Mouse (Mus musculus) midbrain, embryonic 12.5 days (tissue): ENCODE measurements around the gene Nkx2-1. TPM values are rescaled to one million over a fixed set of nuclear protein-coding genes. Genes with fewer than 3 reads are reported as not detected.
A peak's percentile ranks its signal among the peaks of the same experiment; 100 is the strongest.

Experiments used
- ATAC-seq: fragments of 200-750 bp; cut with Nextera tagmentation; 2 replicates; pipeline ENCODE4 v1.8.0; 2017; ENCODE audit warnings: low read depth, moderate TSS enrichment, moderate library complexity; ENCODE audit not compliant: low FRiP score
- H3K27ac ChIP-seq: fragments of 300-500 bp; sonication (generic); replicated peaks from 2 replicates; pipeline ENCODE4 v1.5.1; 2016; ENCODE audit warnings: mild to moderate bottlenecking
- H3K27me3 ChIP-seq: fragments of 300-500 bp; sonication (generic); 2 replicates; pipeline ENCODE4 v1.6.1; 2016; ENCODE audit warnings: mild to moderate bottlenecking
- H3K36me3 ChIP-seq: fragments of 300-500 bp; sonication (generic); 2 replicates; pipeline ENCODE4 v1.6.1; 2016
- H3K4me1 ChIP-seq: fragments of 300-500 bp; sonication (generic); 2 replicates; pipeline ENCODE4 v1.6.1; 2016
- H3K4me2 ChIP-seq: fragments of 300-500 bp; sonication (generic); replicated peaks from 2 replicates; pipeline ENCODE4 v1.6.1; 2016; ENCODE audit warnings: mild to moderate bottlenecking, moderate library complexity
- H3K4me3 ChIP-seq: fragments of 300-500 bp; sonication (generic); 2 replicates; pipeline ENCODE4 v1.5.1; 2016; ENCODE audit warnings: mild to moderate bottlenecking
- H3K9ac ChIP-seq: fragments of 300-500 bp; sonication (generic); replicated peaks from 2 replicates; pipeline ENCODE4 v1.6.1; 2016; ENCODE audit warnings: mild to moderate bottlenecking, moderate library complexity
- H3K9me3 ChIP-seq: fragments of 300-500 bp; sonication (generic); 2 replicates; pipeline ENCODE4 v1.6.1; 2016; ENCODE audit warnings: mild to moderate bottlenecking
- WGBS: fragments of 180-500 bp; shearing (Covaris S2); methylation state at CpG from one replicate; pipeline ENCODE4 v1.1.7; 2016; 5-methylcytosine and 5-hydroxymethylcytosine counted together
- polyA plus RNA-seq: library from polyadenylated mRNA; unstranded; fragments of >200 nt; fragmentation: Nextera tagmentation; extraction: Ambion mirVana; gene quantifications from 2 replicates; pipeline ENCODE4 v1.2.1, GENCODE M21; 2016

Nkx2-1 gene
- polyA plus RNA-seq, result 5.2 and 9.3 TPM in 2 replicates

- Histone ChIP-seq H3K4me3 (peak within 1 kb of the TSS; percentile 31), H3K4me2 (peak within 1 kb of the TSS; percentile 12), H3K9ac (no peak within 1 kb of the TSS), H3K4me1 (peaks cover 13% of the 10 kb centered on the region; the same call in 1 of the 2 replicates), H3K27ac (peak within 1 kb of the TSS; percentile 42; the same call in 1 of the 2 replicates), H3K9me3 (no peaks in the 10 kb centered on the region), H3K36me3 (no peaks in the 10 kb centered on the region), H3K27me3 (peaks cover 100% of the 10 kb centered on the region)
- WGBS, result 2% methylated on average over 11 of the region's 11 CpGs
- no peak for ATAC-seq
Observed at GRCm38 (mm10) chr12:56536884-56537265, at the start of gene Nkx2-1. Gene Nkx2-1 (minus strand): TSS chr12:56536908.

GRCm38 (mm10) chr12:56541068-56541467, 4.4 kb upstream of the Nkx2-1 start:
- Histone ChIP-seq H3K9ac (no peak overlapping the region), H3K4me3 (no peak overlapping the region), H3K36me3 (no peaks in the 10 kb centered on the region), H3K27me3 (peaks cover 90% of the 10 kb centered on the region), H3K27ac (no peak overlapping the region), H3K9me3 (no peaks in the 10 kb centered on the region), H3K4me2 (0 out of 2 replicates have a peak overlapping the region, but pooled peaks have one; percentile 15), H3K4me1 (0 out of 2 replicates have a peak, but pooled peaks cover 4% of the 10 kb centered on the region)
- 2% methylated on average over 14 of the region's 14 CpGs for WGBS
- ATAC-seq, result peak; percentile 53; the same call in 1 of the 2 replicates

- H3K9me3 ChIP-seq, result no peaks in the 10 kb centered on the region
- peaks cover 91% of the 10 kb centered on the region for H3K27me3 ChIP-seq
- H3K27ac ChIP-seq, result no peak overlapping the region
- H3K4me3 ChIP-seq, result no peak overlapping the region
- H3K36me3 ChIP-seq, result no peaks in the 10 kb centered on the region
- 2% methylated on average over 10 of the region's 10 CpGs for WGBS
- H3K4me1 ChIP-seq, result 0 out of 2 replicates have a peak, but pooled peaks cover 4% of the 10 kb centered on the region
- no peak overlapping the region for H3K9ac ChIP-seq
- ATAC-seq, result no peak
- 0 out of 2 replicates have a peak overlapping the region, but pooled peaks have one; percentile 15 for H3K4me2 ChIP-seq
Observed at GRCm38 (mm10) chr12:56540591-56540990, 3.9 kb upstream of the Nkx2-1 start.

- no peaks in the 10 kb centered on the region for H3K36me3 ChIP-seq
- no peak overlapping the region for H3K9ac ChIP-seq
- no peak overlapping the region for H3K4me3 ChIP-seq
- H3K9me3 ChIP-seq, result no peaks in the 10 kb centered on the region
- no peak overlapping the region for H3K27ac ChIP-seq
- WGBS, result 6% methylated on average over 3 of the region's 3 CpGs
- H3K4me1 ChIP-seq, result peaks cover 9% of the 10 kb centered on the region; the same call in 1 of the 2 replicates
- no peak for ATAC-seq
- H3K4me2 ChIP-seq, result no peak overlapping the region
- H3K27me3 ChIP-seq, result peaks cover 97% of the 10 kb centered on the region
Observed at GRCm38 (mm10) chr12:56538601-56539000, 1.9 kb upstream of the Nkx2-1 start.

- 1% methylated on average over 6 of the region's 6 CpGs for WGBS
- Histone ChIP-seq H3K4me1 (peaks cover 11% of the 10 kb centered on the region; the same call in 1 of the 2 replicates), H3K36me3 (no peaks in the 10 kb centered on the region), H3K9me3 (no peaks in the 10 kb centered on the region), H3K27me3 (peaks cover 99% of the 10 kb centered on the region), H3K4me2 (no peak overlapping the region), H3K27ac (no peak overlapping the region), H3K4me3 (no peak overlapping the region), H3K9ac (no peak overlapping the region)
- ATAC-seq, result no peak
Observed at GRCm38 (mm10) chr12:56537931-56538330, 1.2 kb upstream of the Nkx2-1 start.

- peak overlapping the region; percentile 31; the same call in 1 of the 2 replicates for H3K4me3 ChIP-seq
- H3K27ac ChIP-seq, result no peak overlapping the region
- peaks cover 100% of the 10 kb centered on the region for H3K27me3 ChIP-seq
- no peak overlapping the region for H3K4me2 ChIP-seq
- H3K9ac ChIP-seq, result no peak overlapping the region
- no peaks in the 10 kb centered on the region for H3K36me3 ChIP-seq
- under 1% methylated on average over 19 of the region's 19 CpGs for WGBS
- peaks cover 13% of the 10 kb centered on the region; the same call in 1 of the 2 replicates for H3K4me1 ChIP-seq
- no peaks in the 10 kb centered on the region for H3K9me3 ChIP-seq
- ATAC-seq, result no peak
Observed at GRCm38 (mm10) chr12:56537342-56537741, 634 bp upstream of the Nkx2-1 start.

GRCm38 (mm10) chr12:56536174-56536883, 379 bp downstream of the Nkx2-1 start:
- peaks cover 99% of the 10 kb centered on the region for H3K27me3 ChIP-seq
- peaks cover 13% of the 10 kb centered on the region; the same call in 1 of the 2 replicates for H3K4me1 ChIP-seq
- WGBS, result under 1% methylated on average over 44 of the region's 44 CpGs
- H3K9me3 ChIP-seq, result no peaks in the 10 kb centered on the region
- no peak overlapping the region for H3K9ac ChIP-seq
- no peak for ATAC-seq
- H3K27ac ChIP-seq, result 0 out of 2 replicates have a peak overlapping the region, but pooled peaks have one; percentile 39
- H3K36me3 ChIP-seq, result no peaks in the 10 kb centered on the region
- H3K4me3 ChIP-seq, result peak overlapping the region; percentile 31
- H3K4me2 ChIP-seq, result peak overlapping the region; percentile 12

- 0% methylated on average over 23 of the region's 36 CpGs for WGBS
- H3K27me3 ChIP-seq, result peaks cover 99% of the 10 kb centered on the region
- H3K9ac ChIP-seq, result no peak overlapping the region
- H3K4me2 ChIP-seq, result peak overlapping the region; percentile 38; the same call in 1 of the 2 replicates
- H3K27ac ChIP-seq, result peak overlapping the region; percentile 42; the same call in 1 of the 2 replicates
- no peak for ATAC-seq
- peaks cover 9% of the 10 kb centered on the region; the same call in 1 of the 2 replicates for H3K4me1 ChIP-seq
- H3K9me3 ChIP-seq, result no peaks in the 10 kb centered on the region
- peak overlapping the region; percentile 31 for H3K4me3 ChIP-seq
- H3K36me3 ChIP-seq, result no peaks in the 10 kb centered on the region
Observed at GRCm38 (mm10) chr12:56535411-56536173, 1.1 kb downstream of the Nkx2-1 start.

GRCm38 (mm10) chr12:56534651-56535326, 1.9 kb downstream of the Nkx2-1 start:
- no peaks in the 10 kb centered on the region for H3K9me3 ChIP-seq
- peak overlapping the region; percentile 50; the same call in 1 of the 2 replicates for H3K9ac ChIP-seq
- WGBS, result under 1% methylated on average over 61 of the region's 62 CpGs
- 0 out of 2 replicates have a peak overlapping the region, but pooled peaks have one; percentile 25 for H3K27ac ChIP-seq
- H3K4me2 ChIP-seq, result peak overlapping the region; percentile 38
- no peak for ATAC-seq
- H3K4me3 ChIP-seq, result peak overlapping the region; percentile 37
- peaks cover 99% of the 10 kb centered on the region for H3K27me3 ChIP-seq
- peaks cover 9% of the 10 kb centered on the region; the same call in 1 of the 2 replicates for H3K4me1 ChIP-seq
- no peaks in the 10 kb centered on the region for H3K36me3 ChIP-seq

GRCm38 (mm10) chr12:56534311-56534650, 2.4 kb downstream of the Nkx2-1 start:
- 0% methylated on average over 24 of the region's 24 CpGs for WGBS
- Histone ChIP-seq H3K9me3 (no peaks in the 10 kb centered on the region), H3K4me3 (peak overlapping the region; percentile 37), H3K9ac (peak overlapping the region; percentile 50; the same call in 1 of the 2 replicates), H3K4me1 (peaks cover 9% of the 10 kb centered on the region; the same call in 1 of the 2 replicates), H3K4me2 (peak overlapping the region; percentile 38), H3K27ac (0 out of 2 replicates have a peak overlapping the region, but pooled peaks have one; percentile 25), H3K27me3 (peaks cover 99% of the 10 kb centered on the region), H3K36me3 (no peaks in the 10 kb centered on the region)
- ATAC-seq, result no peak
